Mouse (Mus musculus): ENCODE results near the gene Pomc. TPM values are rescaled to one million over a fixed set of nuclear protein-coding genes. Genes with fewer than 3 reads are reported as not detected.

Gene Pomc
- total and polyA plus RNA-seq, 3 experiments, result 2.5 to 3.5 (median 2.8) TPM

- TF ChIP-seq RAD21 (IDR thresholded peaks at IDR 0.05; ENCODE audit: low read depth, low read length), result no peak
- TF ChIP-seq CHD1 (IDR thresholded peaks at IDR 0.05; ENCODE audit: low read depth, low read length), result no peak
- TF ChIP-seq POLR2A (IDR thresholded peaks at IDR 0.05; ENCODE audit: low read depth, low read length), result no peak
- no peak for TF ChIP-seq USF1 (IDR thresholded peaks at IDR 0.05; ENCODE audit: low read depth, low read length)
- no peak for TF ChIP-seq EP300 (IDR thresholded peaks at IDR 0.05; ENCODE audit: low read length)
- in situ Hi-C loops (cut with MboI; ENCODE audit: low pct_ligation_motif_present, low pct_unique_long_range_greater_than_20kb, low sequenced_read_pairs), result no loop called here
- peaks cover 0 to 12% of the 10 kb centered on the region in 2 experiments for H3K36me3 ChIP-seq (replicated peaks in 1 of 2; ENCODE audit: control insufficient read depth in 1 of 2, insufficient read depth in 1 of 2, low read length in 1 of 2)
- H3K4me1 ChIP-seq (ENCODE audit: control insufficient read depth in 1 of 2, insufficient read depth in 2 of 2), result peaks cover 2 to 32% of the 10 kb centered on the region in 2 experiments; a peak in 3 of 4 replicates
- H3K4me2 ChIP-seq (ENCODE audit: insufficient read depth, low read depth, poor library complexity, severe bottlenecking), result no peak overlapping the region
- H3K9ac ChIP-seq (ENCODE audit: insufficient read depth, low read depth), result no peak overlapping the region
- H3K27me3 ChIP-seq (replicated peaks), result no peaks in the 10 kb centered on the region
- no peak overlapping the region for H3K4me3 ChIP-seq (replicated peaks in 1 of 3; ENCODE audit: low read depth in 2 of 3, low read length in 2 of 3, poor library complexity in 1 of 3)
- H3K79me2 ChIP-seq (replicated peaks; ENCODE audit: control insufficient read depth, extremely low read depth, insufficient read depth, poor library complexity, severe bottlenecking), result no peaks in the 10 kb centered on the region
- DNase-seq (ENCODE audit: extremely low read depth), result no peak
- H3K9me3 ChIP-seq (replicated peaks; ENCODE audit: low read length), result no peaks in the 10 kb centered on the region
- dilution Hi-C loops (cut with MboI; ENCODE audit: extremely low pct_ligation_motif_present, extremely low pct_unique_long_range_greater_than_20kb, low sequenced_read_pairs), result no loop called here
- H3K27ac ChIP-seq (ENCODE audit: insufficient read depth, low read depth), result no peak overlapping the region
These were observed 35.3 kb upstream of the Pomc start for GRCm38 (mm10) chr12:3919423-3919822.

- no peaks in the 10 kb centered on the region for H3K4me1 ChIP-seq (ENCODE audit: control insufficient read depth in 1 of 2, insufficient read depth in 2 of 2)
- no peak overlapping the region for H3K4me2 ChIP-seq (ENCODE audit: insufficient read depth, low read depth, poor library complexity, severe bottlenecking)
- peak; percentile 68 for DNase-seq (ENCODE audit: extremely low read depth)
- H3K79me2 ChIP-seq (replicated peaks; ENCODE audit: control insufficient read depth, extremely low read depth, insufficient read depth, poor library complexity, severe bottlenecking), result no peaks in the 10 kb centered on the region
- H3K27me3 ChIP-seq (replicated peaks), result no peaks in the 10 kb centered on the region
- TF ChIP-seq ETS1 (conservative IDR thresholded peaks at IDR 0.05; ENCODE audit: low read depth, low read length) (no peak), RAD21 (IDR thresholded peaks at IDR 0.05; ENCODE audit: low read depth, low read length) (peak; percentile 94), ZC3H11A (IDR thresholded peaks at IDR 0.05; ENCODE audit: low read depth, low read length) (peak; percentile 67), USF2 (conservative IDR thresholded peaks at IDR 0.05; ENCODE audit: low read depth, low read length) (no peak), NRF1 (IDR thresholded peaks at IDR 0.05; ENCODE audit: low read depth, low read length) (no peak), E2F4 (IDR thresholded peaks at IDR 0.05; ENCODE audit: insufficient replicate concordance, low read depth, low read length) (no peak), CHD1 (IDR thresholded peaks at IDR 0.05; ENCODE audit: low read depth, low read length) (no peak), MYC (IDR thresholded peaks at IDR 0.05; ENCODE audit: low read depth, low read length) (no peak), HCFC1 (IDR thresholded peaks at IDR 0.05; ENCODE audit: low read depth, low read length) (no peak), EP300 (IDR thresholded peaks at IDR 0.05; ENCODE audit: low read length) (no peak), CHD2 (IDR thresholded peaks at IDR 0.05; ENCODE audit: low read length) (no peak), TCF12 (IDR thresholded peaks at IDR 0.05; ENCODE audit: low read depth, low read length) (no peak), CTCF (conservative IDR thresholded peaks at IDR 0.05 in 1 of 2, IDR thresholded peaks at IDR 0.05 in 1 of 2; ENCODE audit: low read depth in 2 of 2, low read length in 2 of 2) (peak; percentile 68 to 91), MAFK (IDR thresholded peaks at IDR 0.05; ENCODE audit: insufficient replicate concordance, low read length) (no peak), POLR2A (IDR thresholded peaks at IDR 0.05; ENCODE audit: low read depth, low read length) (no peak), SMC3 (IDR thresholded peaks at IDR 0.05; ENCODE audit: low read depth, low read length) (peak; percentile 89)
- no peak overlapping the region for H3K9ac ChIP-seq (ENCODE audit: insufficient read depth, low read depth)
- no peaks in the 10 kb centered on the region for H3K9me3 ChIP-seq (replicated peaks; ENCODE audit: low read length)
- dilution Hi-C loops (cut with MboI; ENCODE audit: extremely low pct_ligation_motif_present, extremely low pct_unique_long_range_greater_than_20kb, low sequenced_read_pairs), result no loop called here
- in situ Hi-C loops (cut with MboI; ENCODE audit: low pct_ligation_motif_present, low pct_unique_long_range_greater_than_20kb, low sequenced_read_pairs), result loop anchor here (5.0 to 25.0 kb wide), 2 partner anchors 151 to 611 kb away; no protein-coding TSS in a partner anchor
- no peak overlapping the region for H3K27ac ChIP-seq (ENCODE audit: insufficient read depth, low read depth)
- no peaks in the 10 kb centered on the region for H3K36me3 ChIP-seq (replicated peaks in 1 of 2; ENCODE audit: control insufficient read depth in 1 of 2, insufficient read depth in 1 of 2, low read length in 1 of 2)
- no peak overlapping the region for H3K4me3 ChIP-seq (replicated peaks in 1 of 3; ENCODE audit: low read depth in 2 of 3, low read length in 2 of 3, poor library complexity in 1 of 3)
These were observed 28.6 kb upstream of the Pomc start for GRCm38 (mm10) chr12:3926127-3926526.
